Mouse (Mus musculus) brain, embryonic 14.5 days (tissue): Measurements from ENCODE around the gene Nsd1. TPM values are rescaled to one million over a fixed set of nuclear protein-coding genes. Genes with fewer than 3 reads are reported as not detected.

ENCODE experiments used
- DNase-seq: peaks from one replicate; pipeline ENCODE4 v3.0.0-alpha.2; 2011; ENCODE audit warnings: low read depth
- CTCF ChIP-seq: fragments of 200-500 bp; IDR thresholded peaks from 2 replicates; pipeline ENCODE4 v1.5.1; 2012; ENCODE audit warnings: inconsistent platforms, mild to moderate bottlenecking, moderate library complexity, borderline replicate concordance; ENCODE audit not compliant: insufficient read depth, insufficient read length; ENCODE audit errors: extremely low read depth
- POLR2A ChIP-seq: fragments of 200-500 bp; IDR thresholded peaks from 2 replicates; pipeline ENCODE4 v1.6.1; 2012; ENCODE audit warnings: mild to moderate bottlenecking, inconsistent platforms, borderline replicate concordance; ENCODE audit not compliant: poor library complexity, insufficient read depth, insufficient read length, severe bottlenecking; ENCODE audit errors: extremely low read depth
- polyA plus RNA-seq: library from polyadenylated mRNA; depleted of rRNA; stranded (reverse); fragments of >200 nt; gene quantifications from 2 replicates; pipeline ENCODE4 v1.2.3, GENCODE M21; 2012

The Nsd1 gene
- polyA plus RNA-seq, 1 experiment: 52.2 TPM

GRCm38 (mm10) chr13:55247293-55248030, 37.9 kb downstream of the Nsd1 start:
- no peak for DNase-seq
- TF ChIP-seq CTCF (no peak), POLR2A (no peak)

- no peak for DNase-seq
Observed at GRCm38 (mm10) chr13:55249246-55249645, 39.7 kb downstream of the Nsd1 start.

GRCm38 (mm10) chr13:55252820-55253219, 43.2 kb downstream of the Nsd1 start:
- no peak for TF ChIP-seq CTCF
- no peak for TF ChIP-seq POLR2A
- no peak for DNase-seq

More at GRCm38 (mm10) chr13:55249246-55249645, 39.7 kb downstream of the Nsd1 start:
- TF ChIP-seq CTCF (no peak), POLR2A (no peak)

GRCm38 (mm10) chr13:55255052-55255652, 45.6 kb downstream of the Nsd1 start:
- no peak for DNase-seq
- TF ChIP-seq CTCF: no peak
- no peak for TF ChIP-seq POLR2A

GRCm38 (mm10) chr13:55258651-55259050, 49.1 kb downstream of the Nsd1 start:
- TF ChIP-seq POLR2A (no peak), CTCF (no peak)
- DNase-seq: no peak

GRCm38 (mm10) chr13:55261521-55261920, 51.9 kb downstream of the Nsd1 start:
- no peak for TF ChIP-seq POLR2A
- no peak for DNase-seq

- TF ChIP-seq CTCF: no peak
- no peak for TF ChIP-seq POLR2A
- no peak for DNase-seq
Observed at GRCm38 (mm10) chr13:55262096-55262495, 52.5 kb downstream of the Nsd1 start.

GRCm38 (mm10) chr13:55277203-55277602, 67.6 kb downstream of the Nsd1 start:
- TF ChIP-seq POLR2A: no peak
- no peak for TF ChIP-seq CTCF

GRCm38 (mm10) chr13:55277646-55278045, 68.1 kb downstream of the Nsd1 start:
- DNase-seq: no peak
- no peak for TF ChIP-seq CTCF
- TF ChIP-seq POLR2A: no peak

More at GRCm38 (mm10) chr13:55277203-55277602, 67.6 kb downstream of the Nsd1 start:
- no peak for DNase-seq

- TF ChIP-seq CTCF (no peak), POLR2A (no peak)
- peak; percentile 12 for DNase-seq
Observed at GRCm38 (mm10) chr13:55288854-55289253, 79.3 kb downstream of the Nsd1 start.

GRCm38 (mm10) chr13:55296760-55297159, 87.2 kb downstream of the Nsd1 start:
- TF ChIP-seq POLR2A (no peak), CTCF (no peak)
- no peak for DNase-seq

GRCm38 (mm10) chr13:55300913-55301312, 91.3 kb downstream of the Nsd1 start:
- DNase-seq: no peak
- TF ChIP-seq POLR2A (no peak), CTCF (no peak)

- DNase-seq: no peak
- TF ChIP-seq POLR2A (no peak), CTCF (no peak)
Observed at GRCm38 (mm10) chr13:55312028-55312630, 102.5 kb downstream of the Nsd1 start.
